Mouse (Mus musculus) gastrocnemius, postnatal 14 days (tissue): ENCODE results near the gene Timp2. TPM values are rescaled to one million over a fixed set of nuclear protein-coding genes. Genes with fewer than 3 reads are reported as not detected.
A peak's percentile ranks its signal among the peaks of the same experiment; 100 is the strongest.

ENCODE experiments used
- DNase-seq: peaks from one replicate; pipeline ENCODE4 v3.0.0; 2021; ENCODE audit warnings: mixed read lengths
- intact Hi-C: fragments of 180-260 bp; cut with DNase I; formaldehyde crosslinking; loops from one replicate; pipeline ENCODE4 v1.15.1; 2025; ENCODE audit warnings: low total_unique reads
- total RNA-seq, 2 experiments: library from RNA; stranded (reverse); gene quantifications; 2 replicates each; pipeline ENCODE4 v1.2.3; 2021

Gene Timp2
- total RNA-seq, 2 experiments from 2014 or later, result 119 to 133 TPM

GRCm38 (mm10) chr11:118265621-118266020 lies 89.9 kb downstream of the Timp2 start:
- intact Hi-C loops, result no loop called here
- no peak for DNase-seq

GRCm38 (mm10) chr11:118263146-118263545 lies 92.4 kb downstream of the Timp2 start:
- intact Hi-C loops, result no loop called here
- no peak for DNase-seq

- DNase-seq, result no peak
- intact Hi-C loops, result no loop called here
Observed at GRCm38 (mm10) chr11:118260081-118260480, 95.5 kb downstream of the Timp2 start.

- intact Hi-C loops, result no loop called here
- DNase-seq, result no peak
Observed at GRCm38 (mm10) chr11:118259580-118259979, 96.0 kb downstream of the Timp2 start.

- intact Hi-C loops, result no loop called here
- DNase-seq, result no peak
Observed at GRCm38 (mm10) chr11:118256371-118256770, 99.2 kb downstream of the Timp2 start.

GRCm38 (mm10) chr11:118254159-118254951 lies 101.2 kb downstream of the Timp2 start:
- intact Hi-C loops, result no loop called here
- DNase-seq, result peak; percentile 55

- intact Hi-C loops, result no loop called here
- no peak for DNase-seq
Observed at GRCm38 (mm10) chr11:118253447-118254158, 101.9 kb downstream of the Timp2 start.

Other genes with a start within 250 kb of the Timp2 start
- under 1 TPM; 0.04 to 0.08 TPM for gene Dnah17, start 225.1 kb downstream of the Timp2 start, total RNA-seq
- gene Cyth1, start 107.1 kb downstream of the Timp2 start, total RNA-seq, result 10 to 100 TPM; 23.3 to 31.2 TPM
- 1 to 10 TPM; 9.8 TPM for gene Usp36, start 65.5 kb downstream of the Timp2 start, total RNA-seq
- gene Cep295nl, start 13.2 kb downstream of the Timp2 start, total RNA-seq, result 1 to 10 TPM; 1.3 TPM
- gene Lgals3bp, start 46.4 kb upstream of the Timp2 start, total RNA-seq, result 10 to 100 TPM; 11.0 to 11.9 TPM
- 10 to 100 TPM; 11.0 to 11.7 TPM for gene Cant1, start 63.3 kb upstream of the Timp2 start, total RNA-seq
- 10 to 100 TPM; 26.4 to 30.2 TPM for gene C1qtnf1, start 72.5 kb upstream of the Timp2 start, total RNA-seq
- 10 to 100 TPM; 13.1 to 13.5 TPM for gene Engase, start 121.1 kb upstream of the Timp2 start, total RNA-seq